In the genomic region with DNA sequence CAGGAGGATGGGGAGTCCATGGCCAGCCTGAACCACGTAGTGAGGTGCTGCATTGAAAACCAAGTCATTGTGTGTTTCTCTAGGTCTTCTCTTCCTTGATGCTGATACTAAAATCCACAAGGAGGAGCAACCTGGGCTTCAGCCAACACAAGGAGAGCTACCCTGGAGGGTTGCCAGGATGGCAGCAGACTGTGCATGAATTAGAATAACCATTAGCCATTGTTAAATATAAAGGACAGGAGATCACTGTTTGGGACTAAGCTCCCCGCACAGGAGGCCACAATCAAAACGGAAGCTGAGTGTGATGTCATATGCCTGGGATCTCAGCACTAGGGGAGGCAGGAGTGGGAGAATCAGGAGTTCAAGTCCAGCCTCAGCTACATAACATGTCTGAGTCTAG, we compare ENCODE assay signal across 9 mouse cellular contexts. TPM values are rescaled to one million over a fixed set of nuclear protein-coding genes. Genes with fewer than 3 reads are reported as not detected.
DNase-seq lines count a peak whose midpoint lies in the region; ATAC-seq and TF ChIP-seq lines count a peak whose summit lies in the region.
"Had no signal": no experiment of that assay in that cellular context is flagged by ENCODE, and none has a peak within 500 bp of the region (broad histone marks: within the 10 kb centered on the region; RNA-seq: fewer than 3 reads in every experiment).

No protein-coding gene starts in this region.

- H3K36me3 ChIP-seq in stomach, embryonic 14.5 days (ENCODE audit: control insufficient read depth, insufficient read depth, low read length), result no peaks in the 10 kb centered on the region
- no peaks in the 10 kb centered on the region for H3K36me3 ChIP-seq in stomach, postnatal 0 days (ENCODE audit: control insufficient read depth, insufficient read depth, low read length)
- no peaks in the 10 kb centered on the region for H3K36me3 ChIP-seq in stomach, embryonic 16.5 days (ENCODE audit: control insufficient read depth, insufficient read depth, low read length)
- H3K36me3 ChIP-seq: embryonic facial prominence, embryonic 15.5 days had no signal

- TF ChIP-seq CTCF in stomach, postnatal 0 days (IDR thresholded peaks at IDR 0.05; ENCODE audit: low read depth), result no peak

- peak overlapping the region; percentile 7; the same call in 1 of the 2 replicates for H3K27ac ChIP-seq in stomach, embryonic 14.5 days (ENCODE audit: low read length)
- H3K27ac ChIP-seq in stomach, postnatal 0 days (replicated peaks), result no peak overlapping the region
- no peak overlapping the region for H3K27ac ChIP-seq in stomach, embryonic 16.5 days (ENCODE audit: low read length)

- intact Hi-C loops in gastrocnemius, postnatal 14 days (cut with DNase I; ENCODE audit: low total_unique reads), result no loop called here
- intact Hi-C loops in heart, postnatal 36 days (cut with DNase I), result no loop called here
- intact Hi-C loops in left cerebral cortex, postnatal 36 days (cut with DNase I), result no loop called here

- H3K27me3 ChIP-seq in stomach, embryonic 14.5 days (ENCODE audit: control insufficient read depth, insufficient read depth, low read length), result no peaks in the 10 kb centered on the region
- no peaks in the 10 kb centered on the region for H3K27me3 ChIP-seq in stomach, postnatal 0 days (ENCODE audit: control insufficient read depth, insufficient read depth, low read length)
- no peaks in the 10 kb centered on the region for H3K27me3 ChIP-seq in stomach, embryonic 16.5 days (ENCODE audit: control insufficient read depth, insufficient read depth, low read length)
- H3K27me3 ChIP-seq: embryonic facial prominence, embryonic 15.5 days had no signal

- peak; percentile 30 for DNase-seq in gastrocnemius, postnatal 14 days
- DNase-seq in gastrocnemius, adult 18-20 months (ENCODE audit: low spot score), result no peak
- no peak for DNase-seq in stomach, postnatal 0 days (ENCODE audit: low spot score)
- peak; percentile 37 to 47 for DNase-seq in heart, postnatal 36 days
- DNase-seq in left cerebral cortex, postnatal 36 days (ENCODE audit: low spot score in 2 of 2), result no peak
- DNase-seq in urinary bladder, postnatal 25 days (ENCODE audit: low spot score), result no peak

- no peak for ATAC-seq in stomach, embryonic 14.5 days (ENCODE audit: insufficient number of reproducible peaks, insufficient read depth, low FRiP score, low read depth)
- no peak for ATAC-seq in stomach, postnatal 0 days (ENCODE audit: low FRiP score, low TSS enrichment)
- ATAC-seq in stomach, embryonic 16.5 days (ENCODE audit: insufficient read depth, low FRiP score), result peak; percentile 29; the same call in 1 of the 2 replicates

- no peak for TF ChIP-seq EP300 in stomach, postnatal 0 days (optimal IDR thresholded peaks at IDR 0.05)

- H3K4me3 ChIP-seq in stomach, embryonic 14.5 days (ENCODE audit: low read depth, low read length), result no peak overlapping the region
- H3K4me3 ChIP-seq in stomach, postnatal 0 days (ENCODE audit: low read depth, low read length), result no peak overlapping the region
- H3K4me3 ChIP-seq in stomach, embryonic 16.5 days (replicated peaks; ENCODE audit: low read length), result no peak overlapping the region
- H3K4me3 ChIP-seq: embryonic facial prominence, embryonic 15.5 days had no signal

- H3K9ac ChIP-seq in stomach, embryonic 14.5 days (replicated peaks; ENCODE audit: low read depth, low read length), result no peak overlapping the region
- no peak overlapping the region for H3K9ac ChIP-seq in stomach, postnatal 0 days (ENCODE audit: low read length)
- H3K9ac ChIP-seq in stomach, embryonic 16.5 days (ENCODE audit: low read length), result no peak overlapping the region
- H3K9ac ChIP-seq: embryonic facial prominence, embryonic 15.5 days had no signal

- H3K4me2 ChIP-seq in stomach, embryonic 14.5 days (replicated peaks; ENCODE audit: low read depth, low read length), result no peak overlapping the region
- no peak overlapping the region for H3K4me2 ChIP-seq in stomach, postnatal 0 days (replicated peaks; ENCODE audit: low read depth)
- no peak overlapping the region for H3K4me2 ChIP-seq in stomach, embryonic 16.5 days (ENCODE audit: low read depth, low read length)
- H3K4me2 ChIP-seq: embryonic facial prominence, embryonic 15.5 days had no signal

- 43% methylated on average over 3 of the region's 3 CpGs for WGBS in stomach, embryonic 14.5 days
- WGBS in stomach, postnatal 0 days, result 35% methylated on average over 3 of the region's 3 CpGs
- WGBS in stomach, embryonic 16.5 days, result 41% methylated on average over 3 of the region's 3 CpGs

- H3K9me3 ChIP-seq in stomach, embryonic 14.5 days (ENCODE audit: control insufficient read depth, low read depth, low read length), result no peaks in the 10 kb centered on the region
- H3K9me3 ChIP-seq in stomach, postnatal 0 days (ENCODE audit: control insufficient read depth, low read length), result no peaks in the 10 kb centered on the region
- H3K9me3 ChIP-seq in stomach, embryonic 16.5 days (replicated peaks; ENCODE audit: control insufficient read depth, low read length), result no peaks in the 10 kb centered on the region
- H3K9me3 ChIP-seq: embryonic facial prominence, embryonic 15.5 days had no signal

- H3K4me1 ChIP-seq in stomach, embryonic 14.5 days (ENCODE audit: control insufficient read depth, insufficient read depth, low read length), result no peaks in the 10 kb centered on the region
- H3K4me1 ChIP-seq in stomach, postnatal 0 days (replicated peaks; ENCODE audit: control insufficient read depth, insufficient read depth), result no peaks in the 10 kb centered on the region
- H3K4me1 ChIP-seq in stomach, embryonic 16.5 days (ENCODE audit: control insufficient read depth, insufficient read depth, low read length), result no peaks in the 10 kb centered on the region
- H3K4me1 ChIP-seq: embryonic facial prominence, embryonic 15.5 days had no signal

RNA-seq across cellular contexts. Expression of gene Pik3cb, which starts 13.2 kb away (rescaled TPM):
- total RNA-seq in gastrocnemius, postnatal 14 days (2021), result 1 to 10 TPM; 3.2 to 3.8 TPM
- total RNA-seq in gastrocnemius, adult 18-20 months (2021), result 1 to 10 TPM; 4.8 to 6.7 TPM
- 1.2 and 1.7 TPM in 2 replicates for polyA plus RNA-seq in stomach, embryonic 14.5 days (2014; fragmentation: Nextera tagmentation; extraction: Ambion mirVana)
- polyA plus RNA-seq in stomach, postnatal 0 days (2015; fragmentation: Nextera tagmentation; extraction: Ambion mirVana), result 2.6 and 4.0 TPM in 2 replicates
- total RNA-seq in heart, postnatal 36 days (2021), result 10 to 100 TPM; 10.8 to 11.6 TPM
- 1.4 TPM in 2 replicates for polyA plus RNA-seq in stomach, embryonic 16.5 days (2015; fragmentation: Nextera tagmentation; extraction: Ambion mirVana)
- total RNA-seq in left cerebral cortex, postnatal 36 days (2021), result 10 to 100 TPM; 23.3 to 23.9 TPM

Comparison
In these comparisons a context has a peak if more than half of its experiments do, and no peak if none do; other contexts are left out.
1. DNase-seq: peak in gastrocnemius, postnatal 14 days (single experiment) and heart, postnatal 36 days (2 of 2); none in gastrocnemius, adult 18-20 months (single experiment), stomach, postnatal 0 days (single experiment), left cerebral cortex, postnatal 36 days (0 of 2) and urinary bladder, postnatal 25 days (single experiment).